Mouse (Mus musculus) adrenal gland, postnatal 36 days (tissue): ENCODE measurements around the gene Rad51ap1. TPM values are rescaled to one million over a fixed set of nuclear protein-coding genes. Genes with fewer than 3 reads are reported as not detected.

Experiments used
- total RNA-seq, 2 experiments: library from RNA; stranded (reverse); gene quantifications; 2 replicates each; pipeline ENCODE4 v1.2.3; 2021

The Rad51ap1 gene
- total RNA-seq, 2 experiments from 2014 or later: 2.1 to 2.3 TPM

Other genes with a start within 250 kb of the Rad51ap1 start
- 1 to 10 TPM; 1.3 to 1.7 TPM for gene Kcna6, start 198.9 kb downstream of the Rad51ap1 start, total RNA-seq
- gene Ndufa9, start 90.5 kb downstream of the Rad51ap1 start, total RNA-seq: 100 to 1,000 TPM; 223 to 240 TPM
- gene Akap3, start 86.5 kb downstream of the Rad51ap1 start, total RNA-seq: not detected
- under 1 TPM in 1 of 2 experiments, not detected in 1; 0.26 TPM for gene Dyrk4, start 17.7 kb downstream of the Rad51ap1 start, total RNA-seq
- 10 to 100 TPM; 21.4 to 21.5 TPM for gene D6Wsu163e, start 375 bp upstream of the Rad51ap1 start, total RNA-seq
- not detected for gene Fgf6, start 76.0 kb upstream of the Rad51ap1 start, total RNA-seq
- not detected for gene Fgf23, start 133.3 kb upstream of the Rad51ap1 start, total RNA-seq
- 10 to 100 TPM; 18.4 to 22.3 TPM for gene Tigar, start 170.0 kb upstream of the Rad51ap1 start, total RNA-seq
- 100 to 1,000 TPM; 366 to 550 TPM for gene Ccnd2, start 212.6 kb upstream of the Rad51ap1 start, total RNA-seq